Mouse (Mus musculus) hindbrain, embryonic 13.5 days (tissue): Measurements from ENCODE around the gene Gm45213. TPM values are rescaled to one million over a fixed set of nuclear protein-coding genes. Genes with fewer than 3 reads are reported as not detected.

Experiments
- ATAC-seq: fragments of 200-750 bp; cut with Nextera tagmentation; 2 replicates; pipeline ENCODE4 v1.8.0; 2017; ENCODE audit warnings: moderate TSS enrichment; ENCODE audit not compliant: low FRiP score
- H3K27ac ChIP-seq: fragments of 300-500 bp; sonication (generic); 2 replicates; pipeline ENCODE4 v1.5.1; 2015; ENCODE audit warnings: inconsistent platforms, mild to moderate bottlenecking, moderate library complexity
- H3K27me3 ChIP-seq: fragments of 300-500 bp; sonication (generic); 2 replicates; pipeline ENCODE4 v1.6.1; 2015; ENCODE audit warnings: mild to moderate bottlenecking, inconsistent platforms
- H3K36me3 ChIP-seq: fragments of 300-500 bp; sonication (generic); 2 replicates; pipeline ENCODE4 v1.6.1; 2015; ENCODE audit warnings: mild to moderate bottlenecking, inconsistent platforms
- H3K4me1 ChIP-seq: fragments of 300-500 bp; sonication (generic); replicated peaks from 2 replicates; pipeline ENCODE4 v1.6.1; 2015; ENCODE audit warnings: inconsistent platforms
- H3K4me2 ChIP-seq: fragments of 300-500 bp; sonication (generic); 2 replicates; pipeline ENCODE4 v1.6.1; 2015; ENCODE audit warnings: inconsistent platforms, mild to moderate bottlenecking, moderate library complexity
- H3K4me3 ChIP-seq: fragments of 300-500 bp; sonication (generic); 2 replicates; pipeline ENCODE4 v1.5.1; 2015; ENCODE audit warnings: mild to moderate bottlenecking, inconsistent platforms
- H3K9ac ChIP-seq: fragments of 300-500 bp; sonication (generic); 2 replicates; pipeline ENCODE4 v1.6.1; 2015; ENCODE audit warnings: mild to moderate bottlenecking, inconsistent platforms
- H3K9me3 ChIP-seq: fragments of 300-500 bp; sonication (generic); 2 replicates; pipeline ENCODE4 v1.6.1; 2016; ENCODE audit warnings: inconsistent platforms
- WGBS: fragments of 180-500 bp; shearing (Covaris S2); methylation state at CpG from one replicate; pipeline ENCODE4 v1.1.7; 2015; 5-methylcytosine and 5-hydroxymethylcytosine counted together
- polyA plus RNA-seq: library from polyadenylated mRNA; unstranded; fragments of >200 nt; fragmentation: Nextera tagmentation; extraction: Ambion mirVana; gene quantifications from 2 replicates; pipeline ENCODE4 v1.2.1, GENCODE M21; 2015

Gene Gm45213
- not detected in 2 replicates for polyA plus RNA-seq

DNA sequence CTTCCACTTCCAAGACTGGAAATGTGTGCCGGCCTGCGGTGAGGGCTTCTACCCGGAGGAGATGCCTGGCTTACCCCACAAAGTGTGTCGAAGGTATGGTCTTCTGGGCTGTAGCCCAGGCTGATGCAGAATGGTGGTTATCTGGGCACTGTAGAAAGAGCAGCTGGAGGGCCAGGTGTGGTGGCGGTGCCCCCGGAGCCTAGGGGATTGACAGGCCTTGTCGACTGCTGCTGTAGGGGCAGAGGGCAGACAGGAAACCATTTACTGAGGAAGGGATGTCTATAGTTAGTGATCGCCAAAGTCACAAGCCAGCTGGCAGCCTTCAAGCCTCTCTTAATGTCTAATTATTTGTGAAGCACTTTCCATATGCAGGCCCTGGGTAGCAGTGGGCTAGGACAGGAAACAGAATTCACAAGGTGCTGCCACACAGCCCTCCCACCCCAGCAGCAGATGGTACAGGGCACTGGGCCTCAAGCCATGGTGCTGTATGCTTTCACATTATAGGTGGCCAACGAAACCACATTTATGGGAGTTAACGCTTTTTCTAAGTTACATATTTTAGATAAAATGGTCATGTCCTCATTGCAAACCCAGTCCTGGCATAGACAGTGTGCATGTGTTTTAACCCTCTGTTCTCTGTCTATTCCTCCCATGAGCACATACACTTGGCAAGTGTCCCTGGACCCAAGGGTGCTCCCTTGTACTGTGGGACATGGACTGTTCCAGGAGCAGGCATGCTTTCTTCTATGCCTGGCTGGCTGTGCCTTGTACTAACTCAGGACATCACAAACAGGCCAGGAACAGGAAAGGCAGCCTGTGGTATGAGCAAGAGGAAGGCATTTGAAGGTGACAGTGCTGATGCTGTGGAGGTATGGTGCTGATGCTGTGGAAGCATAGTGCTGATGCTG, at the start of gene Gm45213:
Gm45213 (plus strand) TSS at position 51 of the 908 bp plus-strand sequence.
- peak; percentile 60 for ATAC-seq
- Histone ChIP-seq H3K27me3 (peaks cover 3% of the 10 kb centered on the region; the same call in 1 of the 2 replicates), H3K9ac (no peak within 1 kb of the TSS), H3K9me3 (no peaks in the 10 kb centered on the region), H3K4me3 (no peak within 1 kb of the TSS), H3K4me1 (peaks cover 55% of the 10 kb centered on the region), H3K36me3 (no peaks in the 10 kb centered on the region), H3K27ac (peak within 1 kb of the TSS; percentile 61), H3K4me2 (no peak within 1 kb of the TSS)
- WGBS = 64% methylated on average over 10 of the region's 10 CpGs

DNA sequence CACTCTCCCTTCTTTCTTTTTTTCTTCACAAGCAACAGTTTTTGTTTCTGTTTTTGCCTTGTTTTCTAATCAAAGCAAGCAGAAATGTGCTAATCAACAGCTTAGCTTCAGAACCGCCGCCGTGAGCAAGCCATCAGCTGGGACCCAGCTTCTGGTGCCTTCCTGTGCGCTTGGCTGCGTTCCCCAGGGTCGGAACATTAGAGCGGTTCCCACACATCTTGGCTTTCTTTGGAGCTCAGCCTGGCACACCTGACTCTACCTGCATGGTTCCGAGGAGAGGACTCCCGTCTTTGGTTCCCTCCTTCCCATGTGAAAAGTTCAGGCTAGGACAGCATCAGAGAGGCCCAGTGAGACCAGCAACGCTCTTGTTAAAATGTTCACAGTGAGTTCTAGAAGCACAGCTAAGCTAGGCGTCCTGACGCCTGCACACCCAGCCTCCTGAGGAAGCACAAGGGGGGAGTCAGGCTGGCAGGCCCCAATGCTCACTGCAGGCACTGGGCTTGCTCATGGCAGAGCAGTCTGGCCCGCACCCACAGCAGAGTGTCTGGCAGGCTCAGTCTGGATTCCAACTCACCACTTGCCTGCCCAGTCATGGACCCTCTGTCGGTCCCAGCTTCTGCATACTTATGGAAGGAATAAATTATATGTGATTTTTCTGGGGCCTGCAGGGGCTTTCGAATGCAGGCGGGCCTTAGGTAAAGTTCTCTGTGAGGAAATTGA, 42.2 kb upstream of the Gm45213 start:
- 90% methylated on average over 16 of the region's 16 CpGs for WGBS
- H3K4me2 ChIP-seq = no peak overlapping the region
- no peak overlapping the region for H3K27ac ChIP-seq
- no peak overlapping the region for H3K4me3 ChIP-seq
- no peaks in the 10 kb centered on the region for H3K4me1 ChIP-seq
- no peak for ATAC-seq
- H3K27me3 ChIP-seq = no peaks in the 10 kb centered on the region
- no peak overlapping the region for H3K9ac ChIP-seq
- peaks cover 19% of the 10 kb centered on the region for H3K9me3 ChIP-seq
- H3K36me3 ChIP-seq = no peaks in the 10 kb centered on the region

DNA sequence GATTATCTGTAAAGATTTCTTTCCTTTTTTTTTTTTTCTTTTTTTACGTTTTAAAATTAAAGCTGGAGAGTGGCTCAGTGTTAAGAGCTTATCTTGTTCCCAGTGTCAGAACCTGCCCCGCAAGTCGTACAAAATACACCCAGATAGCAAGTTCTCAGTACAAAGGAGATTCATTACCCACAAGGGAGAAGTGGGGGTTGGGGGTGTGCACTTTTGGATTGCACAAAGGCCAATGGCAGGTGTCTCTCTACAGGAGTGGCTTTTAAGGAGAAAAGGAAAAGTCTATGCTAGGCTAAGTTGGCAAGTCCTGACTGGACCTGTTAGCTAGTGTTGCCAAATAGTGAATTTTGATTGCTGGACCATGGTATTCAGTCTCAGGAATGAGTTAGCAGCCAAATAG, 41.6 kb upstream of the Gm45213 start:
- no peak overlapping the region for H3K4me3 ChIP-seq
- no peaks in the 10 kb centered on the region for H3K36me3 ChIP-seq
- no peaks in the 10 kb centered on the region for H3K27me3 ChIP-seq
- no peak overlapping the region for H3K4me2 ChIP-seq
- ATAC-seq = no peak
- H3K9ac ChIP-seq = no peak overlapping the region
- no peaks in the 10 kb centered on the region for H3K4me1 ChIP-seq
- peaks cover 19% of the 10 kb centered on the region for H3K9me3 ChIP-seq
- H3K27ac ChIP-seq = no peak overlapping the region
- 82% methylated on average over 3 of the region's 3 CpGs for whole genome bisulfite sequencing

DNA sequence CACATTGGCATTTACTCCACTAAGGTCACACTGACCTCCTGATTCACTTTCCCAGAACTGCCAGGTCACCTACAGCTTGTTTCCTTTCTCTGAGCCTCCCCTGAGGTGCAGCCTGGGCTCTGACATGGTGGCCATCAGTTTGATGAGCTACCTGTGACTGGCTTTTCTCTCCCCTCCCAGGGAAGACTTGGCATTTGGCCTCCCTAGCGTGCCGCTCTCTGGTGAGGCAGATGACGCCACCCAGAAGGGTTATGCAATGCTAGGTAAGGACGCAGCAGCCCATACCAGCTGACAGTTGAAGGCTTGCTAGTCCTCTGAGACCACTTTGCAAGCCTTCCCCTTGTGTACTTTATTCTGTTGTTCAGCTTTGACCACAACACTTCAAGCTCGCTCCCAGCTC, 40.0 kb upstream of the Gm45213 start:
- H3K27me3 ChIP-seq = no peaks in the 10 kb centered on the region
- no peak overlapping the region for H3K4me3 ChIP-seq
- no peak overlapping the region for H3K9ac ChIP-seq
- 90% methylated on average over 5 of the region's 5 CpGs for WGBS
- no peak overlapping the region for H3K4me2 ChIP-seq
- no peaks in the 10 kb centered on the region for H3K36me3 ChIP-seq
- H3K27ac ChIP-seq = no peak overlapping the region
- no peak for ATAC-seq
- peaks cover 12% of the 10 kb centered on the region; the same call in 1 of the 2 replicates for H3K9me3 ChIP-seq
- H3K4me1 ChIP-seq = no peaks in the 10 kb centered on the region

DNA sequence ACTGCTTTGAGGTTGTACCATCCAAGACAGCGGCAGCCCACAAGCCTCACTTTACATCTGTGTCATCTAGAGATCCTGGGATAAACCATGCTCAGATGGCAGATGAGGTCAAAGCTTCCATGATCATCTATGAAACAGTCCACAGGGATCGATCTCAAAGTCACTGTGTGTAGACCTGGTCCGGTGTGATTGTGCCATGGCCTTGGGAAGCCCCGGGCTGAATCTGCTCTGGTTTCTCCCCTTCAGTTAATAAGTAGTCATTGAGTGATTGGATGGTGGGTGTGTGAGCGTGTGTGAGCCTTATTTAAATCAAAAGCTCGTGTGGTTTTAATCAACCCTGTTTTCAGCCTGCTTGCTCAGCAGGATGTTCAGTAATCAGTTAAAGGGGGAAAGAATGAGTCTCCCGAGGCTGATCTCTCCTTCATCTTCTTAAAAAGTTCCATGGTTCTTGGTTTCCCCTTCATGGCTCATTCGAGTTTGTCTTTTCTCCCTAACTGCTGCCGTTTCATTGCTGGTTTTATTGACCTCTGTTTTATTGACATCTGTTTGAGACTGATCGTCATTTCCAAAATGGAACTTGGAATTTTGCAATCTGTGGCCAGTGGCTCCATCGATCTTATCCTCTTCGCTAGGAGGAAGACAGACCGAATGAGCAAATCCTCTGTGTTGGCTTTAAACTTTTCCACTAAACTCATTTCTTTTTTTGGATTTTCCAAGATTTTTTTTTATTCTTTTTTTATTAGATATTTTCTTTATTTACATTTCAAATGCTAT, 39.4 kb upstream of the Gm45213 start:
- 69% methylated on average over 13 of the region's 13 CpGs for WGBS
- no peaks in the 10 kb centered on the region for H3K4me1 ChIP-seq
- peaks cover 7% of the 10 kb centered on the region; the same call in 1 of the 2 replicates for H3K9me3 ChIP-seq
- ATAC-seq = no peak
- no peak overlapping the region for H3K27ac ChIP-seq
- no peaks in the 10 kb centered on the region for H3K27me3 ChIP-seq
- no peak overlapping the region for H3K9ac ChIP-seq
- H3K36me3 ChIP-seq = no peaks in the 10 kb centered on the region
- H3K4me3 ChIP-seq = no peak overlapping the region
- no peak overlapping the region for H3K4me2 ChIP-seq

DNA sequence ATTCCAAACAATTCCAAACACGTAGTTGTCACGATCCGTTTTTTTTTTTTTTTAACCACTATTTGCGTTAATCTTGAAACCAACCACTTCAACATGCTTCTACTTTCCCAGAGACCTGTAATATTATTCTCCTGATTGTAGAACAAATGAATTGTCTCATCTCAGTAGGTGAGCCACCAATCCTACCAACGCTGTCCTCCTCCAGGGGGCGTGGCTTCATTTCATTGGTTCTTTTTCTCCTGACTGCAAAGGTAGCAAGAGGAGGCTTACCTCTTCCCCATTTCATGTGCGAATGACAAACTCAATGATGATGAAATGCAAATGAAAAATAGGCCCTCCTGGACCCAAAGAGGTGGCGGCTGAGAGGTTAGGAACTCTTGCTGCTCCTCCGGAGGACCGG, 38.3 kb upstream of the Gm45213 start:
- WGBS = 91% methylated on average over 10 of the region's 10 CpGs
- H3K27ac ChIP-seq = no peak overlapping the region
- no peak for ATAC-seq
- H3K27me3 ChIP-seq = no peaks in the 10 kb centered on the region
- H3K4me1 ChIP-seq = no peaks in the 10 kb centered on the region
- H3K9ac ChIP-seq = no peak overlapping the region
- no peaks in the 10 kb centered on the region for H3K36me3 ChIP-seq
- H3K4me2 ChIP-seq = no peak overlapping the region
- H3K9me3 ChIP-seq = no peaks in the 10 kb centered on the region
- no peak overlapping the region for H3K4me3 ChIP-seq

DNA sequence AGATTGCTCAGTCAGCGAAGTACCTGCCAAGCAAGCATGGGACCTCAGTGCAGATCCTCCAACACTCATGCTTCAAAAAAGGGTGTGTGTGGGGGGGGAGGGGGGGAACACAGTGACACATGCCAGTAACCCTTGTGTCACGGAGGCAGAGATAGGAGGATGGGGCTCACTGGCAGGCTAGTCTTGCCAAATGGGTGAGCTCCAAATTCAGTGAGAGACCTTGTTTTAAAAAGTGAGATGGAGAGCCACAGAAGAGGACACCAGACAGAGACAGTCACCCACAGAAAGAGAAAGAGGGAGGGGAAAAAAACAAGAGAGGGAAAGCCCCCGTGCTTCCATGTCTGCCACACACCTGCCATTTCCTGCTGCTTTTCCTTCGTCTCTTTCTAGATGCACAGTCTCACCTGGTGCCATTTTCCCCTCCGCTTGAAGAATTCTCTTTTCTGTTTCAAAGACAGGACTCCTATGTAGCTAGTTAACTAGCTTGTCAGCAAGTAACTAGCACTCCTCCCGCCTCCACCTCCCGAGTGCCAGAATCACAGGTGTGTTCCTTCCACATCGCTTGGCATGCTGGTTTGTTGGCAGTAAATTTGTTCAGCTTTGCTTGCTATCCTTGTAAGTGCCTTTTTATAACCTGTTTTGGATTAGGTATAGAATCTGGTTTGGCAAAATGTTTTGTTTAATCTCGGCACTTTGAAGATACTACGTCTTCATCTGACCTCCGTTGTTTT, 35.1 kb upstream of the Gm45213 start:
- no peaks in the 10 kb centered on the region for H3K9me3 ChIP-seq
- no peaks in the 10 kb centered on the region for H3K4me1 ChIP-seq
- H3K9ac ChIP-seq = no peak overlapping the region
- no peak overlapping the region for H3K27ac ChIP-seq
- H3K4me3 ChIP-seq = no peak overlapping the region
- 87% methylated on average over 11 of the region's 11 CpGs for WGBS
- no peak overlapping the region for H3K4me2 ChIP-seq
- H3K27me3 ChIP-seq = no peaks in the 10 kb centered on the region
- no peaks in the 10 kb centered on the region for H3K36me3 ChIP-seq
- ATAC-seq = no peak

DNA sequence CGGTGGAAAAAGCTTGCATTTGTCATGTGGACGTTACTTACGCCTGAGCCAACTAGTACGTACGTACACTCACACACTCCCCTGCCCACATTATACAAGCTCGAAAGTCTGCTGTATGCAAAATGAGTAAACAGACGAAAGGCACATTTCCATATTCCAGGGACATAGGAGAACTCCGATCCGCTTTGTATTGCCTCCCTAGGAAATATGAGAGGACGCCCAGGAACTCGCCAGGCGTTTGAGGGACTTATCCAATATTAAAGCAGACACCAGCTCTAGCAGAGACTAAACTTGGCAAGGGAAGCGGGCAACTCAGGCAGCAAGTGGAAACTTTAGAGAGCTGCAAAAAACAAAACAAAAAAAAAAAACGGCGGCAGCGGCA, 34.5 kb upstream of the Gm45213 start:
- no peak overlapping the region for H3K4me2 ChIP-seq
- no peaks in the 10 kb centered on the region for H3K27me3 ChIP-seq
- no peak overlapping the region for H3K4me3 ChIP-seq
- no peak overlapping the region for H3K9ac ChIP-seq
- no peak overlapping the region for H3K27ac ChIP-seq
- no peaks in the 10 kb centered on the region for H3K9me3 ChIP-seq
- no peak for ATAC-seq
- 86% methylated on average over 16 of the region's 16 CpGs for WGBS
- H3K4me1 ChIP-seq = no peaks in the 10 kb centered on the region
- no peaks in the 10 kb centered on the region for H3K36me3 ChIP-seq

DNA sequence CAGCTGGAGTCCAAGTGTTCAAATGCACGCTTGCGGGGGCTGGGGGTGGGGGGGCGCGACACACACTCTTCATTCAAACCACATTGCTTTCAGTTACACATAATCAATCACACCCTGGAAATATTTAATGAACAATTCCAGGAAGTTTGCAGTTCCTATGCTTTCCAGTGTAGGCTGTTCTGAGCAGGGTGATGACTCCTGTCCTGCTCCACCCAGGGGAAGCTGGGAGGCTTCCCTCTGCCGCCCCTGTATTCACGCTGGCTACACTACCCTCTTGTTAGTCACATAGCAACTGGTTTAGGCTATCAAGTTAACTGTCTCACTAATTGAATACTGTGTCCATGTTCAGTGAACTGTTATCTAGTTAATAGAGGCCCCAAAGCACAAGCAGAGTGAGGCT, 32.9 kb upstream of the Gm45213 start:
- H3K9ac ChIP-seq = no peak overlapping the region
- no peaks in the 10 kb centered on the region for H3K27me3 ChIP-seq
- no peaks in the 10 kb centered on the region for H3K4me1 ChIP-seq
- no peak overlapping the region for H3K4me3 ChIP-seq
- no peaks in the 10 kb centered on the region for H3K36me3 ChIP-seq
- no peak for ATAC-seq
- H3K9me3 ChIP-seq = no peaks in the 10 kb centered on the region
- 80% methylated on average over 6 of the region's 6 CpGs for WGBS
- no peak overlapping the region for H3K27ac ChIP-seq
- no peak overlapping the region for H3K4me2 ChIP-seq

DNA sequence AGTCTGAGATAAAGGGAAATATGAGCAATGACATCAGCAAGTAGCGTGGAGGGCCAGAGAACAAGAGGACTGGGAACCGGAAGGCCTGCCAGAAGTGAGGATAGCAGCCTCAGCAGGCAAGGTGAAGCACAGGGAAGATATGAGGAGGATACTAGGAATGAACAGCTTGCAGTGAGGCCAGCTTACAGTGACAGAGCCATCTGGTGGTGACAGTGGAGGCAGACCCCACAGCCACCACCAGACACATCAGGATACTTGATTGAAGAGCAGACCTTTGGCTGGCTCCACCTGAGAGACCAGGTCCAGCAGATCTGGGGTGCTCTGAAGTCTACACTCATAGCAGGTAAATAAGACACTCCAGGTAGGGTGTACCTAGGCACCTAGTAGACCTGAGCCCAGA, 15.7 kb upstream of the Gm45213 start:
- Histone ChIP-seq H3K4me1 (peaks cover 6% of the 10 kb centered on the region; the same call in 1 of the 2 replicates), H3K9me3 (no peaks in the 10 kb centered on the region), H3K36me3 (no peaks in the 10 kb centered on the region), H3K9ac (no peak overlapping the region), H3K27ac (no peak overlapping the region), H3K4me2 (no peak overlapping the region), H3K4me3 (no peak overlapping the region), H3K27me3 (no peaks in the 10 kb centered on the region)
- 85% methylated on average over 2 of the region's 2 CpGs for WGBS
- ATAC-seq = no peak

DNA sequence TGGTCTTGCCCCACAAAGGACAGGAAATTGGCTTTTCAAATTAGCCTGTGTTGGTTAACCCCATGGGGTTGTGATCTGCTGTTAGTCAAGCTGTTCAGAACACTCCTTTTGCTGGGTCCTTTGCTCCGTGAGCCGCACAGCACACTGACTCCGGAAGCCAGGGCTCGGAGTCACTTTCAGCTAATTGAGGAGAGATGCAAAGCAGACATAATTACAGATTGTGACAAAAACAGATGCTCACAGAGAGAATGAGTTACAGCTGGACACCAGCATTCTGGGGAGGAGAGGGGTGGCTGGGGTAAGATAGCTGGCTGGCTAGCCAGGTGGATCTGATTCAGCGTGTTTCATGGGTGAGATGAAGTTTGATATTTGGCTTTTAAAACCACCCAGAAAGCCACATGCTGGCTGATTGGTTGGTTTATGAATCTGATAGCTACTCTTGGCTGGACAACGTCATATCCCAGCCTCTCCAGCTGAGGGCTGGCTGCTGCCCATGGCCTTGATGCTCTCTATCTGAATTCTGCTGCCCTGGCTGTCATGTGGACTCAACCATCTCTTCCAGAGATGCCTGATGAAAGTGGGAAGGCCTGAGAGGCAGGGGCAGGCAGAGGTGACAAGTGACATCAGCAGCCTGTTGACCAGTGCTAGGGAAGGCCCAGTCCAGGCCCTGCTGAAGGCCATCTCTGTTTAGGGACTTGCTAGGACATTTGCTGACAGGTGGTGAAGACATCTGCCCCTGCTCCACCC, 14.5 kb upstream of the Gm45213 start:
- Histone ChIP-seq H3K4me2 (no peak overlapping the region), H3K4me3 (no peak overlapping the region), H3K27ac (no peak overlapping the region), H3K36me3 (no peaks in the 10 kb centered on the region), H3K27me3 (no peaks in the 10 kb centered on the region), H3K9ac (no peak overlapping the region), H3K4me1 (peaks cover 6% of the 10 kb centered on the region; the same call in 1 of the 2 replicates), H3K9me3 (no peaks in the 10 kb centered on the region)
- no peak for ATAC-seq
- 57% methylated on average over 6 of the region's 6 CpGs for WGBS
